Mouse (Mus musculus): ENCODE data around the gene Agr3.

DNA sequence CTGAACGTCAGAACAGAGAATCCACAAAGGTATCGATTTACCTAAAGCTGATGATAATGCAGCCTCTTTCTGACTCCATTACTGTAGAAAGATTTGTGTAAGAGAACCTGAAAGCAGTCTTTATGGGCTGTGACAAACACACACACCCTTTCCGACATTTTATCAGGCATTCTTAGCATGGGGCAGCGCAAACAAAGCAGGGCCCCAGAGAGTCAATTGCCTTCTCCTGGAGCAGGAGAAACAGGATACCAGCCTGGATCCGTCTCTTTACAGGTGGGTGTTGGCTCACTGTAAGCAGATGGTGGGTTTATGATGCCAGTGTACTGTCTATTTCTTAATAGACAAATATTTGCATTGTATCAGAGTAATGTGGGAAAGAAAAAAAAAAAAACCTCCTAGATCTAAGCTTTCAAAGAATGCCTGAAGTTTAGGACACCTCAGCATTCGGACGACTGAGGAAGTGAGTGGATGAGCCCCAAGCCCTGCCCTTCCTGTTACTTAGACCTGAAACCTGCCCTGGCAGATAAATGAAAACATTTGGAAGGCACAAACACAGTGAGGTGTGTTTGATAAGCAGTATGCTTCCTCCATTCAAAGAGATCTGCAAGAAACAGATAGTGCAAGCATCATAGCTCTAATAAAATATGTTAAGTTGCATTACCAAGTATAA, 40.8 kb downstream of the Agr3 start:
- TF ChIP-seq POLR2A (IDR thresholded peaks at IDR 0.05; ENCODE audit: borderline replicate concordance, extremely low read depth, insufficient read depth, insufficient read length, poor library complexity, severe bottlenecking) (no peak), CTCF (IDR thresholded peaks at IDR 0.05; ENCODE audit: borderline replicate concordance, extremely low read depth, insufficient read depth, insufficient read length) (no peak)
